Mouse (Mus musculus): ENCODE measurements around the gene Gas2l1. TPM values are rescaled to one million over a fixed set of nuclear protein-coding genes. Genes with fewer than 3 reads are reported as not detected.

Gas2l1 gene
- polyA plus RNA-seq, 1 experiment = 2.3 TPM

DNA sequence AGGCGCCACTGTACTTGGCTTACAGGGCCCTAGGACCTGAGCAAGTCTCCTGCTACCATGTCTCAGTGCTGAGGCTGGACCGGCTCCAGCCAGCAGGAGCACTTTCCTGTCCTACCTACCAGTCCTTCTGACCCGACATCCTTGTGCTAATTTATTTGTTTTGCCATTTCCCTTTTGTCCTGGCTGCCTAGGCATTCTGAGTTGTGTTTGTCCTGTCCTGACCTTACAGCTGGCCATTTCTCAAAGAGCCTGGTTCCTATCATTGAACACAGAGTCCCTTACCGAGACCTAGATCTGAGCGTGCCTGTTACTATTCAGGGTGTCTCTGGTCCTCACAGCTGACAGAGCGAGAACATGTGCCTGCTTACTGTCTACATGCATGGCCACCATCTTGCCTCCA lies 10.3 kb downstream of the Gas2l1 start:
- Histone ChIP-seq H3K9me3 (ENCODE audit: control insufficient read depth, low read length) (peaks cover 20% of the 10 kb centered on the region; the same call in 1 of the 2 replicates), H3K4me1 (ENCODE audit: control insufficient read depth) (peaks cover 11% of the 10 kb centered on the region), H3K4me3 (replicated peaks) (no peak overlapping the region), H3K36me3 (ENCODE audit: control insufficient read depth) (no peaks in the 10 kb centered on the region), H3K27me3 (ENCODE audit: control insufficient read depth) (peaks cover 58% of the 10 kb centered on the region)
- TF ChIP-seq TAL1 (IDR thresholded peaks at IDR 0.05; ENCODE audit: low read length) = no peak
- TF ChIP-seq GATA1 (IDR thresholded peaks at IDR 0.05; ENCODE audit: low read length) = no peak

DNA sequence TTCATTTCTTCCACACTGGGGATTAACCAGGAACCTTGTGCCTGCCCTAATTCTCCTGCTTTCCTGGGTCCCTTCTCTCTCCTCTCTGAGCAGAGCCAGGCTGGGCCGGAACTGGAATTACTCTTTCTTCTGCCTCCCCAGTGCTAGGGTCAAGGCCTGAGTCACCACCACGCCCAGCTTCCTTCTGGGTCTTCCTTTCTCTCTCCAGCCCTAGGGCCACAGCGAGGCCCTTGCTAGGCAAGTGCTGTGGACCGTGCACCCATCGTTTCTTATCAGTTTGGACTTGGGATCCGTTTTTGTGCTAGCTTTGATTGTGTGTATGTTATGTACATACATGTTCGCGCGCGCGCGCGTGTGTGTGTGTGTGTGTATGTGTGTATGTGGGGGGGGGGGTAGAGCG lies 11.0 kb downstream of the Gas2l1 start:
- Histone ChIP-seq H3K4me1 (ENCODE audit: control insufficient read depth) (peaks cover 7% of the 10 kb centered on the region), H3K9me3 (ENCODE audit: control insufficient read depth, low read length) (peaks cover 13% of the 10 kb centered on the region; the same call in 1 of the 2 replicates), H3K36me3 (ENCODE audit: control insufficient read depth) (no peaks in the 10 kb centered on the region), H3K4me3 (replicated peaks) (no peak overlapping the region), H3K27me3 (ENCODE audit: control insufficient read depth) (peaks cover 52% of the 10 kb centered on the region)
- TF ChIP-seq TAL1 (IDR thresholded peaks at IDR 0.05; ENCODE audit: low read length) (no peak), GATA1 (IDR thresholded peaks at IDR 0.05; ENCODE audit: low read length) (no peak)

DNA sequence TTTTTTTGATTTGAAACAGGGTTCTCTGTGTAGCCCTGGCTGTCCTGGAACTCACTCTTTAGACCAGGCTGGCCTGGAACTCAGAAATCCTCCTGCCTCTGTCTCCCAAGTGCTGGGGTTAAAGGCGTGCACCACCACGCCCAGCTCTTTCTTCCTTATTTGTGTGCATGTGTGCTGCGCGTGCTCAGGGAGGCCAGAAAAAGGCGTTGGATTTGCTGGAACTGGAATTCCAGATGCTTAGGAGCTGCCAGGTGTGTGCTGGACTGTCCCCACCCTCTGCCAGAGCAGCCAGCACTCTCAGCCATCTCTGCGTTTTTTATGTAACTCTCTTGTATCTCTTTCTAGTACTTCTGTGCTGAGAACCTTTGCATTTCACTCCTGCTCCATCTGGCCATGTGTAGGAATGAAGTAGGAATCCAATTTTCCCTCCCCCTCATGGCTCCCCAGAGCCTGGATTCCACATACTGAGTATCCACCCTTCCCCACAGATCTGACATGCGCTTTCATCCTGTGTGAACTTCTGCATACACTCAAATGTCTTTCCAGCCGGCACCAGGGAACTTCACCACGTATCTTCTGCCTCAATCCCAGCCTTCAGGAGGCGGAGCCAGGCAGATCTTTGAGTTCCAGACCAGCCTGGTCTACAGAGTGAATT lies 12.8 kb downstream of the Gas2l1 start:
- TF ChIP-seq GATA1 (IDR thresholded peaks at IDR 0.05; ENCODE audit: low read length) (no peak), TAL1 (IDR thresholded peaks at IDR 0.05; ENCODE audit: low read length) (no peak)
- Histone ChIP-seq H3K36me3 (ENCODE audit: control insufficient read depth) (no peaks in the 10 kb centered on the region), H3K27me3 (ENCODE audit: control insufficient read depth) (peaks cover 37% of the 10 kb centered on the region), H3K4me1 (ENCODE audit: control insufficient read depth) (no peaks in the 10 kb centered on the region), H3K9me3 (ENCODE audit: control insufficient read depth, low read length) (peaks cover under 1% of the 10 kb centered on the region; the same call in 1 of the 2 replicates), H3K4me3 (replicated peaks) (no peak overlapping the region)

DNA sequence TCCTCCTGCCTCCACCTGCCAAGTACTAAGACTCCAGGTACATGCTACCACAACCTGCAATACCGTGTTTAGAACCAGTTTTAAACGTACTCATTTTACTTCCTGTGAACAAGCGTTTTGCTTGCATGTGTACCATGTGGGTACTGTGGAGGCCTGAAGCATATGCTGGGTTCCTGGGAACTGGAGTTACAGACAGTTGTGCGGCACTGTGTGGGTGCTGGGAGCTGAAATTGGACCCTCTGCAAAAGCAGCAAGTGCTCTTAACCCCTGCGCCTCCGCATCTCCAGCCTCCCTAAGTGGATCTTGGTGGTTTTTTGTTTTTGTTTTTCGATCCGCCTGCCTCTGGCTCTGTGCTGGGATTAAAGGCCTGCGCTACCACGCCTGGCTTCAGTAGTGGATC lies 13.5 kb downstream of the Gas2l1 start:
- no peaks in the 10 kb centered on the region for H3K4me1 ChIP-seq (ENCODE audit: control insufficient read depth)
- H3K4me3 ChIP-seq (replicated peaks) = no peak overlapping the region
- H3K27me3 ChIP-seq (ENCODE audit: control insufficient read depth) = peaks cover 30% of the 10 kb centered on the region
- H3K9me3 ChIP-seq (ENCODE audit: control insufficient read depth, low read length) = no peaks in the 10 kb centered on the region
- H3K36me3 ChIP-seq (ENCODE audit: control insufficient read depth) = no peaks in the 10 kb centered on the region
- no peak for TF ChIP-seq TAL1 (IDR thresholded peaks at IDR 0.05; ENCODE audit: low read length)
- TF ChIP-seq GATA1 (IDR thresholded peaks at IDR 0.05; ENCODE audit: low read length) = no peak

DNA sequence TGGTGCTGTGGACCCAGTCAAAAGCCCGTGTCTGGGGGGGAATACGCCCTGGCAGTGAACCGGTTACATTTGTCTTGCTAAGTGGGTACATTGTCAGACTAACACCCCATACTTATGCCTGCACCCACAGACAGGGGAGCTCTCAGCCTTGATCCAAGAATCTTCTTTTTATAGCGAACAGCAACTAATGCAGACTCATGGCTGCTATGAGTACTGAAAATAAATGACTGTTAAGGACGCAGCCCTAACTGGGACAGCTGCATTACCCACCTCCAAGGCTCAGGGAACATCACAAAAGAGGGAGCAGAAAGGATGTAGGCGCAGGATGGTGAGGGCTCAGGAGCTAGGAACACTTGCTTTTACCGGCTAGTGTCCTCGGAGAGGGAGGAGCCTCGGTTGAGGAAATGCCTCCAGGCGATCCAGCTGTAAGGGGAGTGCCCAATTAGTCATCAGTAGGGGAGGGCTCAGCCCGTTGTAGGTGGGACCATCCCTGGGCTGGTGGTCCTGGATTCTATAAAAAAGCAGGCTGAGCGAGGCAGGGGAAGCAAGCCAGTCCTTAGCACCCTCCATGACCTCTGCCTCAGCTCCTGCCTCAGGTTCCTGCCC lies 18.7 kb downstream of the Gas2l1 start:
- no peaks in the 10 kb centered on the region for H3K9me3 ChIP-seq (ENCODE audit: control insufficient read depth, low read length)
- no peak for TF ChIP-seq GATA1 (IDR thresholded peaks at IDR 0.05; ENCODE audit: low read length)
- no peak for TF ChIP-seq TAL1 (IDR thresholded peaks at IDR 0.05; ENCODE audit: low read length)
- H3K4me3 ChIP-seq (replicated peaks) = no peak overlapping the region
- H3K36me3 ChIP-seq (ENCODE audit: control insufficient read depth) = peaks cover 22% of the 10 kb centered on the region
- no peaks in the 10 kb centered on the region for H3K4me1 ChIP-seq (ENCODE audit: control insufficient read depth)
- H3K27me3 ChIP-seq (ENCODE audit: control insufficient read depth) = peaks cover 9% of the 10 kb centered on the region; the same call in 1 of the 2 replicates

DNA sequence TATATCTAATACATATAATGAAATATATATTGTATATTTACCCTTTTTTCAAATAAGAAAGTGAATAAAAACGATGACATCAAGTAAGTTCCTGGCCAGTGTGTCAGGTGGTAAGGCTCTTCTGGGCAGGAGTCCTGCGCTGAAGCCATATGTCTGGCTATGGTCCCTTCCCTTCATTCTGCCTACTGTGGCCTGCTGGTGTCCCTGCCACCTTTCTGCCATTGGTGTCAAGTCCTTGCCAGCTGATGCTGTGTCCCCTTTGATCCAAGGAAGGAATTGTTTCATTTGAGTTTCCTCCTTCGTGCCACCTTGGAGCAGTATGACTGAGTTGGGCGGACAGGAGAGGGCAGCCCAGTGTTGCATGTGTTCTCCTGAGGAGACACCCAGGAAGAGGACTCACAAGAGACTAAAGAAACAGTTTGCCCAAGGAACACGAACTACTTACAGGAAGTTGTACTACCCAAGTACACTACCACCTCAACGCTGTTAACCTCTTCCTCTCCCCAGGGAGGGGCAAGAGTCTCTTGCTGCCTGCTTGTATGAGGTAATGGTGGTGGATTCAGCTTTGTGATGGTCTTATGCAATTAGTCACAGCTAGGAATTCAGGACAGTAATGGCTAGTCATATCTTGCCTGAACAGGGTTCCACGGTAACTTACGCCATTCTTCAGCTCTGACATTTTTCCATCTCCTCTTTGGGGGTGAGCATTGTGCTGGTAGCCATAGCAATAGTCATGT lies 22.3 kb downstream of the Gas2l1 start:
- peaks cover 58% of the 10 kb centered on the region for H3K36me3 ChIP-seq (ENCODE audit: control insufficient read depth)
- H3K4me1 ChIP-seq (ENCODE audit: control insufficient read depth) = no peaks in the 10 kb centered on the region
- no peak for TF ChIP-seq TAL1 (IDR thresholded peaks at IDR 0.05; ENCODE audit: low read length)
- TF ChIP-seq GATA1 (IDR thresholded peaks at IDR 0.05; ENCODE audit: low read length) = no peak
- H3K27me3 ChIP-seq (ENCODE audit: control insufficient read depth) = no peaks in the 10 kb centered on the region
- no peak overlapping the region for H3K4me3 ChIP-seq (replicated peaks)
- H3K9me3 ChIP-seq (ENCODE audit: control insufficient read depth, low read length) = no peaks in the 10 kb centered on the region

DNA sequence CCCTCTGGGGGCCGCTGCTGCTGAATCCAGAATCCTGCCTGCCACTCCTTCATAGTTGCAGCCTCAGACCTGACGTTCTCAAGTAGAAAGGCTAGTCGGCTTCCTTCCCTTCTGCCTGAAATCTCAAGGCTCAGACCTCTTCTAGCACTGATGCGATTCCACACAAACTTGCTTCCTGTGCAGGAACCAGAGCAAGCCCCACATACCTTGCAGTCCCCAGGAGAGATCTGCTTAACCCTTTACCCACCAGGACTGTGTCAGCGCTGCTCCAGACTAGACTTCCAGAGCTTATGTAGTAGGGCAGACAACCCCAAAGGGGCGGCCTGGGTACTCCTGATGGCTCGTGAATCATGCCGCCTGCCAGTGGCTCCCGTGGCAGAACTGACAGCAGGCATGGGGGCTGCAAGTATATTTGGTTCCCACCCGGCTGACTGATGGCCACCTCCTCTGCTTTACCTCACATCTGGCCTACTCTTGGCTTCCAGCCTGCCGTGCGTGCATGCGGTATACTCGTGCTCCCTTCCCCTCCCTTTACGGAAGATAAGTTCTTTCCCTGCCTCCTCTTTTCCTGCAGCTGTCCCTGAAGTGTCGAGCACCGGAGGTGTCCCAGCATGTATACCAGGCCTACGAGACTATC lies 23.9 kb downstream of the Gas2l1 start:
- TF ChIP-seq GATA1 (IDR thresholded peaks at IDR 0.05; ENCODE audit: low read length) = no peak
- Histone ChIP-seq H3K4me3 (replicated peaks) (no peak overlapping the region), H3K36me3 (ENCODE audit: control insufficient read depth) (peaks cover 74% of the 10 kb centered on the region), H3K4me1 (ENCODE audit: control insufficient read depth) (no peaks in the 10 kb centered on the region), H3K9me3 (ENCODE audit: control insufficient read depth, low read length) (no peaks in the 10 kb centered on the region), H3K27me3 (ENCODE audit: control insufficient read depth) (no peaks in the 10 kb centered on the region)

DNA sequence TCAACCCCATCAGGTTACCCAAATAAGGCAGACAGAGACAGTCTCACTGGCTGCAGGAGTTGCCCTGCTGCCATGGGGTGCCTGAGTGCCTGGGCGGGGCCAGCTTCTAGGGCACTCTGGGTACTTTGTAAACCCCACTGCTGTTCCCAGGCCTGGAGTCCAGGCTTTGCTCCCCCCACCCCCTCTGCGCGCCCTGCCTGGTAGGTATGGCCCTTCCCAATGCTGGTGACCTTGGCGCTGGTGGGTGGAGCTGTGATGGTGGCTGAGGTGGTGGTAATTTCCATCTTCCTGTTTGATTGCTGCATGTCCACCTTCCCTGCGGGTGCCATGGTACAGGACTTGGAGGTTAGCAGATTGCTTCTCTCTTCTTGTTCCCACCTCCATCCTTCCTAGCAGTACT lies 24.5 kb downstream of the Gas2l1 start:
- Histone ChIP-seq H3K36me3 (ENCODE audit: control insufficient read depth) (peaks cover 80% of the 10 kb centered on the region), H3K9me3 (ENCODE audit: control insufficient read depth, low read length) (no peaks in the 10 kb centered on the region)
- TF ChIP-seq TAL1 (IDR thresholded peaks at IDR 0.05; ENCODE audit: low read length) = no peak
- TF ChIP-seq GATA1 (IDR thresholded peaks at IDR 0.05; ENCODE audit: low read length) = no peak

More for the DNA sequence above, 24.5 kb downstream of the Gas2l1 start:
- H3K4me1 ChIP-seq (ENCODE audit: control insufficient read depth) = no peaks in the 10 kb centered on the region
- H3K27me3 ChIP-seq (ENCODE audit: control insufficient read depth) = no peaks in the 10 kb centered on the region
- H3K4me3 ChIP-seq (replicated peaks) = no peak overlapping the region
